Mouse (Mus musculus): Measurements from ENCODE around the gene Fuom. TPM values are rescaled to one million over a fixed set of nuclear protein-coding genes. Genes with fewer than 3 reads are reported as not detected.

Fuom gene
- polyA plus RNA-seq, 1 experiment from 2014 or later: 33.0 TPM

DNA sequence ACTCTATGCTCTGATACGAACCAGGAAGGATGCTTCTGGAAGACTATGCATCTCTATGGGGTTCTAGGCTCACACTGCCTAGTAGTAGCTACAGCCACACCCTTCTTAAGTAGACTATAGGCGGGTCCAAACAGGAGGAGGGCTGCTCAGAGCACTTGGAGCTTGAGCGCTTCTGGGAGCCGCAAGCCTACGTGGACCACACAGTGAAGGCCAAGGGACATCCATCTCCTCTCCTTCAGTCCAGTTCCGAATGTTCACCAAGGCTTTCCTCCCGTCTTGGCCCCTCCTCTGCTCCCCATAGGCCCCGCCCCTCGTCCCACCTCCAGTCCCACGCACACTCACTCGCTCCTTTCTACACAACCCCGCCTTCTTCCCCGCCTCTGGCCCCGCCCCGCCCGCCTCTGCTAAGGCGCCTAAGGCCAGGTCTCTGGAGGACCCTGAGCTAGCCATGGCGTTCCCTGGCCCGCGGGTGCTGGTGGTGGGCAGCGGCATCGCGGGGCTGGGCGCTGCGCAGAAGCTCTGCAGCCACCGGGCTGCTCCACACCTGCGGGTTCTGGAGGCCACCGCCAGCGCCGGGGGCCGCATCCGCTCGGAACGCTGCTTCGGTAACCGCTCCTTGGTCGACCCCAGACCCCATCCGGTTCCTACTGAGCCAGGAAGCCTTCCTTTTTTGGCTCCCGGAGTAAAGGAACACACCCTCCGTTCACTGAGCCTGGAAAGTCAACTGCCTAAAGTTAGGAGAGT lies 23.2 kb upstream of the Fuom start:
- peak overlapping the region; percentile 76 for H3K9ac ChIP-seq
- peaks cover 10% of the 10 kb centered on the region for H3K36me3 ChIP-seq
- H3K4me2 ChIP-seq: peak overlapping the region; percentile 66
- 0 out of 2 replicates have a peak overlapping the region, but pooled peaks have one; percentile 19 for H3K27ac ChIP-seq (replicated peaks)
- no peaks in the 10 kb centered on the region for H3K9me3 ChIP-seq
- peak; percentile 94 for ATAC-seq (ENCODE audit: low read depth)
- WGBS: 2% methylated on average over 40 of the region's 40 CpGs
- H3K27me3 ChIP-seq: no peaks in the 10 kb centered on the region; the same call in 1 of the 2 replicates
- H3K4me1 ChIP-seq (replicated peaks): peaks cover 16% of the 10 kb centered on the region
- peak overlapping the region; percentile 60 for H3K4me3 ChIP-seq

DNA sequence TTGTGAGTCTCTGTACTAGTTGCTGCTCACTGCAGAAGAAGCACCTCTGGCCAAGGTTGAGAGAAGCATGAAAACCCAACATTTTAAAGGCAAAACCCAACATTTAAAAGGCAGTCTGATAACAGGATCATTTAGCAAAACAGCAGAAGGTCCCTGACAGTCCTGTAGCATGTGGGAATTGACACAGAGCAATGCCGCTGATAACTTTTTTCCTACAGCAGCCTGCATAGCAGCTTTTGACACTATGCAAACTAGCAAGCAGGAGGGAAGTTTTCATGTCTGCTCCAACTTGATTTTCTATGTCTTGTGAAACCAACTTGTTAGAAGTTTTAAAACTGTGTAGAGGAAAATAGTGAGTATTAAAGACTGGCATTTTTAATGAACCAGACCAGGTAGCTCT lies 22.1 kb upstream of the Fuom start:
- Histone ChIP-seq H3K36me3 (no peaks in the 10 kb centered on the region), H3K27me3 (no peaks in the 10 kb centered on the region; the same call in 1 of the 2 replicates), H3K4me3 (no peak overlapping the region), H3K9ac (no peak overlapping the region), H3K4me1 (replicated peaks) (peaks cover 16% of the 10 kb centered on the region), H3K27ac (replicated peaks) (no peak overlapping the region), H3K9me3 (no peaks in the 10 kb centered on the region), H3K4me2 (no peak overlapping the region)
- ATAC-seq (ENCODE audit: low read depth): no peak
- 95% methylated on average over 1 of the region's 1 CpGs for WGBS

DNA sequence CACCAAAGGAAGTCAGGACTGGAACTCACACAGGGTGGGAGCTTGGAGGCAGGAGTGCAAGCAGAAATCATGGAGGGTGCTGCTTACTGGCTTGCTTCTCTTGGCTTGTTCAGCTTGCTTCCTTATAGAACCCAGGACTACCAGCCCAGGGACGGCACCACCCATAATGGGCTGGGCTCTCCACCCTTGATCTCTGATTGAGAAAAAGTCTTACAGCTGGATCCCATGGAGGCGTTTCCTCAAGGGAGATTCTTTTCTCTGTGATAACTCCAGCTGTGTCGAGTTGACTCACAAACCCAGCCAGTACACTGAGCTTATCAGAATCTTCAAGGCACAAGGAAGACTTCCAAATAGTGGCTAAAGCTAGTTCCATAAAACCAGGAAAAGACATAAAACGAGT lies 20.5 kb upstream of the Fuom start:
- Histone ChIP-seq H3K4me2 (no peak overlapping the region), H3K9me3 (no peaks in the 10 kb centered on the region), H3K4me3 (no peak overlapping the region), H3K27me3 (no peaks in the 10 kb centered on the region; the same call in 1 of the 2 replicates), H3K4me1 (replicated peaks) (peaks cover 16% of the 10 kb centered on the region), H3K36me3 (no peaks in the 10 kb centered on the region), H3K27ac (replicated peaks) (no peak overlapping the region), H3K9ac (no peak overlapping the region)
- no peak for ATAC-seq (ENCODE audit: low read depth)
- 50% methylated on average over 4 of the region's 4 CpGs for WGBS

GRCm38 (mm10) chr7:140121338-140121910 lies 19.2 kb upstream of the Fuom start:
- ATAC-seq (ENCODE audit: low read depth): no peak
- Histone ChIP-seq H3K4me3 (no peak overlapping the region), H3K9me3 (no peaks in the 10 kb centered on the region), H3K4me2 (no peak overlapping the region), H3K27me3 (no peaks in the 10 kb centered on the region; the same call in 1 of the 2 replicates), H3K36me3 (no peaks in the 10 kb centered on the region), H3K9ac (no peak overlapping the region), H3K27ac (replicated peaks) (no peak overlapping the region), H3K4me1 (replicated peaks) (peaks cover 19% of the 10 kb centered on the region)
- 71% methylated on average over 13 of the region's 13 CpGs for WGBS

GRCm38 (mm10) chr7:140120484-140120883 lies 18.2 kb upstream of the Fuom start:
- Histone ChIP-seq H3K4me3 (no peak overlapping the region), H3K9me3 (no peaks in the 10 kb centered on the region), H3K4me2 (no peak overlapping the region), H3K4me1 (replicated peaks) (peaks cover 18% of the 10 kb centered on the region), H3K27me3 (no peaks in the 10 kb centered on the region; the same call in 1 of the 2 replicates), H3K27ac (replicated peaks) (no peak overlapping the region), H3K36me3 (no peaks in the 10 kb centered on the region), H3K9ac (no peak overlapping the region)
- 90% methylated on average over 2 of the region's 2 CpGs for WGBS
- no peak for ATAC-seq (ENCODE audit: low read depth)

- H3K27me3 ChIP-seq: no peaks in the 10 kb centered on the region
- ATAC-seq (ENCODE audit: low read depth): peak; percentile 96
- H3K4me1 ChIP-seq (replicated peaks): peaks cover 18% of the 10 kb centered on the region
- peak within 1 kb of the TSS; percentile 87 for H3K27ac ChIP-seq (replicated peaks)
- H3K4me2 ChIP-seq: peak within 1 kb of the TSS; percentile 90
- peak within 1 kb of the TSS; percentile 78 for H3K4me3 ChIP-seq
- WGBS: 3% methylated on average over 28 of the region's 28 CpGs
- H3K9ac ChIP-seq: peak within 1 kb of the TSS; percentile 87
- no peaks in the 10 kb centered on the region for H3K9me3 ChIP-seq
- H3K36me3 ChIP-seq: peaks cover 13% of the 10 kb centered on the region
These were observed 14.3 kb upstream of the Fuom start, which contains the start of gene Echs1 for GRCm38 (mm10) chr7:140116329-140117054. Echs1 (minus strand) TSS chr7:140116476.

GRCm38 (mm10) chr7:140115583-140116328 lies 13.5 kb upstream of the Fuom start, which contains the start of gene Paox:
Paox (plus strand) TSS chr7:140115799.
- peak; percentile 75 for ATAC-seq (ENCODE audit: low read depth)
- Histone ChIP-seq H3K27ac (replicated peaks) (peak within 1 kb of the TSS; percentile 87), H3K9me3 (no peaks in the 10 kb centered on the region), H3K27me3 (no peaks in the 10 kb centered on the region), H3K36me3 (peaks cover 21% of the 10 kb centered on the region), H3K9ac (peak within 1 kb of the TSS; percentile 87), H3K4me2 (peak within 1 kb of the TSS; percentile 90), H3K4me1 (replicated peaks) (peaks cover 18% of the 10 kb centered on the region), H3K4me3 (peak within 1 kb of the TSS; percentile 78)
- 2% methylated on average over 23 of the region's 23 CpGs for WGBS

GRCm38 (mm10) chr7:140111943-140112342 lies 9.7 kb upstream of the Fuom start:
- Histone ChIP-seq H3K4me2 (no peak overlapping the region), H3K27ac (replicated peaks) (no peak overlapping the region), H3K4me1 (replicated peaks) (peaks cover 14% of the 10 kb centered on the region), H3K4me3 (no peak overlapping the region), H3K27me3 (no peaks in the 10 kb centered on the region), H3K9ac (no peak overlapping the region), H3K9me3 (no peaks in the 10 kb centered on the region), H3K36me3 (peaks cover 59% of the 10 kb centered on the region)
- WGBS: 66% methylated on average over 3 of the region's 3 CpGs
- ATAC-seq (ENCODE audit: low read depth): no peak

GRCm38 (mm10) chr7:140104009-140104408 lies 1.8 kb upstream of the Fuom start:
- 91% methylated on average over 4 of the region's 4 CpGs for WGBS
- Histone ChIP-seq H3K36me3 (peaks cover 41% of the 10 kb centered on the region), H3K27ac (replicated peaks) (no peak overlapping the region), H3K4me2 (no peak overlapping the region), H3K4me3 (no peak overlapping the region), H3K9me3 (no peaks in the 10 kb centered on the region), H3K9ac (no peak overlapping the region), H3K4me1 (replicated peaks) (peaks cover 19% of the 10 kb centered on the region), H3K27me3 (no peaks in the 10 kb centered on the region)
- no peak for ATAC-seq (ENCODE audit: low read depth)

- Histone ChIP-seq H3K27ac (replicated peaks) (no peak overlapping the region), H3K4me2 (peak overlapping the region; percentile 65), H3K36me3 (peaks cover 16% of the 10 kb centered on the region), H3K9ac (peak overlapping the region; percentile 71), H3K27me3 (no peaks in the 10 kb centered on the region), H3K9me3 (no peaks in the 10 kb centered on the region), H3K4me3 (peak overlapping the region; percentile 44), H3K4me1 (replicated peaks) (peaks cover 19% of the 10 kb centered on the region)
- ATAC-seq (ENCODE audit: low read depth): peak; percentile 52; the same call in 1 of the 2 replicates
- 68% methylated on average over 10 of the region's 10 CpGs for WGBS
These were observed 743 bp downstream of the Fuom start for GRCm38 (mm10) chr7:140101498-140101897.

DNA sequence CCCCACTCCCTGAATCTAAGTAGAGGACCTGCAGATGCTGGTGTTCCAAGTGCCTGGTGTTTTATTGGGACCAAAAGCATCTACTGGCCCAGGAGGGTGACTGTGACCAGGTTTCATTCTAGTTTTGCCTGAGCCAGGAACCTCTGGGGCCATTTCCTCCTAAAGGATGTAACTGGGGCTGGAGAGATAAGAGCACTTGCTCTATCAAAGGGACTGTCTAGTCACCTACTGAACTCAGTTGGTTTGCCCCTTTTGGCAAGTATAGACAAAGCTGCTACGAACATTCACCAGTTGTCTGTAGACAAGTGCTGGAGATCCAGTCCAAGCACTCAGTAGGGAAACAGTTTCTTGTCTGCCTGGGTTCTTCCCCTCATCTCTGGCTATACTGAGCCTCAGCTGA lies 3.8 kb downstream of the Fuom start:
- Histone ChIP-seq H3K9ac (no peak overlapping the region), H3K36me3 (no peaks in the 10 kb centered on the region; the same call in 1 of the 2 replicates), H3K9me3 (no peaks in the 10 kb centered on the region), H3K27me3 (no peaks in the 10 kb centered on the region), H3K27ac (replicated peaks) (no peak overlapping the region), H3K4me2 (no peak overlapping the region), H3K4me1 (replicated peaks) (peaks cover 19% of the 10 kb centered on the region), H3K4me3 (no peak overlapping the region)
- 96% methylated on average over 1 of the region's 1 CpGs for WGBS
- no peak for ATAC-seq (ENCODE audit: low read depth)
